Mouse (Mus musculus) heart, postnatal 0 days (tissue): ENCODE results near the gene Chrnb4. TPM values are rescaled to one million over a fixed set of nuclear protein-coding genes. Genes with fewer than 3 reads are reported as not detected.
A peak's percentile ranks its signal among the peaks of the same experiment; 100 is the strongest.

Experiments
- ATAC-seq: fragments of 200-750 bp; cut with Nextera tagmentation; 2 replicates; pipeline ENCODE4 v1.8.0; 2017; ENCODE audit warnings: low read depth, moderate number of reproducible peaks, moderate library complexity; ENCODE audit not compliant: insufficient read depth
- DNase-seq: peaks from one replicate; pipeline ENCODE4 v3.0.0-alpha.2; 2016; ENCODE audit warnings: low spot score
- H3K27ac ChIP-seq: fragments of 300-500 bp; sonication (generic); 2 replicates; pipeline ENCODE4 v1.5.1; 2014; ENCODE audit warnings: low read depth, mild to moderate bottlenecking
- H3K27me3 ChIP-seq: fragments of 300-500 bp; sonication (generic); 2 replicates; pipeline ENCODE4 v1.6.1; 2014; ENCODE audit warnings: low read length, mixed read lengths; ENCODE audit not compliant: control insufficient read depth, insufficient read depth
- H3K36me3 ChIP-seq: fragments of 300-500 bp; sonication (generic); replicated peaks from 2 replicates; pipeline ENCODE4 v1.6.1; 2014; ENCODE audit warnings: low read length, mixed read lengths; ENCODE audit not compliant: control insufficient read depth, insufficient read depth
- H3K4me1 ChIP-seq: fragments of 300-500 bp; sonication (generic); 2 replicates; pipeline ENCODE4 v1.6.1; 2014; ENCODE audit warnings: antibody characterized with exemption; ENCODE audit not compliant: control insufficient read depth, insufficient read depth
- H3K4me2 ChIP-seq: fragments of 300-500 bp; sonication (generic); 2 replicates; pipeline ENCODE4 v1.6.1; 2014; ENCODE audit warnings: low read depth, mild to moderate bottlenecking, low read length, moderate library complexity
- H3K4me3 ChIP-seq: fragments of 300-500 bp; sonication (generic); 2 replicates; pipeline ENCODE4 v1.5.1; 2014; ENCODE audit warnings: low read depth, low read length
- H3K9ac ChIP-seq: fragments of 300-500 bp; sonication (generic); replicated peaks from 2 replicates; pipeline ENCODE4 v1.6.1; 2014; ENCODE audit warnings: low read depth, low read length, mixed read lengths
- H3K9me3 ChIP-seq: fragments of 300-500 bp; sonication (generic); replicated peaks from 2 replicates; pipeline ENCODE4 v1.6.1; 2016; ENCODE audit warnings: low read length; ENCODE audit not compliant: control insufficient read depth
- CTCF ChIP-seq: IDR thresholded peaks from 2 replicates; pipeline ENCODE4 v1.5.1; 2016; ENCODE audit warnings: antibody characterized with exemption, control low read depth, low read depth
- EP300 ChIP-seq: IDR thresholded peaks from 2 replicates; pipeline ENCODE4 v1.6.1; 2016; ENCODE audit warnings: antibody characterized with exemption, low read depth
- WGBS: fragments of 180-500 bp; shearing (Covaris S2); extraction: QIAGEN DNeasy Blood & Tissue Kit; methylation state at CpG from one replicate; pipeline ENCODE4 v1.1.7; 2014; 5-methylcytosine and 5-hydroxymethylcytosine counted together
- polyA plus RNA-seq: library from polyadenylated mRNA; unstranded; fragments of >200 nt; fragmentation: Nextera tagmentation; extraction: Ambion mirVana; gene quantifications from 2 replicates; pipeline ENCODE4 v1.2.1, GENCODE M21; 2015
- total RNA-seq: library from RNA; depleted of rRNA; stranded (reverse); fragments of >200 nt; gene quantifications from 2 replicates; pipeline ENCODE4 v1.2.3, GENCODE M21; 2014; ENCODE audit warnings: low replicate concordance

Chrnb4 gene
- total and polyA plus RNA-seq, 2 experiments from 2014 or later, result 0.03 TPM; not detected in 1

GRCm38 (mm10) chr9:55038948-55039347 is 9.6 kb downstream of the Chrnb4 start:
- ATAC-seq (no peak), DNase-seq (no peak)
- Histone ChIP-seq H3K9ac (no peak overlapping the region), H3K27me3 (no peaks in the 10 kb centered on the region), H3K36me3 (no peaks in the 10 kb centered on the region), H3K27ac (no peak overlapping the region), H3K4me1 (no peaks in the 10 kb centered on the region), H3K4me3 (no peak overlapping the region), H3K9me3 (no peaks in the 10 kb centered on the region), H3K4me2 (no peak overlapping the region)
- TF ChIP-seq CTCF (no peak), EP300 (no peak)
- 76% methylated on average over 8 of the region's 8 CpGs for WGBS

DNA sequence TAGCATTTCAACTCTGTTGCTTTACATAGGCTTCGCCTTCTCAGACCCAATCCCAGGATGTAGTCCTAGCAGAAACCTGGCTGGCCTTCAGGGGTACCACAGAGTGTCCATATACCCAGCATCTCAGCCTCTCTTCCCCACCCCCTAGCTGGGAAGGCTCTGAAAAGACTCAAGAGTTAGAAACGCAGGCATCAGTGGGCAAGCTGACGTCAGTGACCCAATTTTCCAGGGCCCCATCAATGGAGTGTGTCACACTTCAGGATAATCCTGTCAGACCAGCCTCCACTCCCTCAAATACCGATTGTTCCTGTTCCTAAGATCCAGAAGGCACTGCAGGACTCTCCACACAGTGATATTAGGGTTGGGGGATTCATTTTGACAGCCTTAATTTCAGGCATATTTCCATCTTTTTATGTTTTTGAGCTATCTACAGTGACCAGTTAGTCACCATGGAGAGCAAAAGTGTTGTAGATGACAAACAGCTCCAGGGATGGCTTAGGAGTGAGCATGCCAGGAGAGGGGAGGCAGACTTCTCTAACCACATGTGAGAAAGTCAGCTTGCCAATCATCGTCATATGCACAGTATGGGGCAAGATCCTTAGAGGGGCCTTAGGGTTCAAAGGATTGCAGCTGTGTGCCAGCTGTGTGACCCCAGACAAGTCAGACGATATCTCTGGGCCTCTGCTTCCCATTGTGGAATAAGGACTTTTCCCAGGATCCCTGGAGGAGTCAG is 17.0 kb downstream of the Chrnb4 start:
- DNase-seq (no peak), ATAC-seq (no peak)
- TF ChIP-seq CTCF (no peak), EP300 (no peak)
- peaks cover 17% of the 10 kb centered on the region for H3K27me3 ChIP-seq
- H3K27ac ChIP-seq, result no peak overlapping the region
- no peak overlapping the region for H3K9ac ChIP-seq
- H3K4me1 ChIP-seq, result no peaks in the 10 kb centered on the region
- no peak overlapping the region for H3K4me3 ChIP-seq
- H3K9me3 ChIP-seq, result no peaks in the 10 kb centered on the region
- no peak overlapping the region for H3K4me2 ChIP-seq
- WGBS, result 53% methylated on average over 6 of the region's 6 CpGs
- H3K36me3 ChIP-seq, result no peaks in the 10 kb centered on the region

DNA sequence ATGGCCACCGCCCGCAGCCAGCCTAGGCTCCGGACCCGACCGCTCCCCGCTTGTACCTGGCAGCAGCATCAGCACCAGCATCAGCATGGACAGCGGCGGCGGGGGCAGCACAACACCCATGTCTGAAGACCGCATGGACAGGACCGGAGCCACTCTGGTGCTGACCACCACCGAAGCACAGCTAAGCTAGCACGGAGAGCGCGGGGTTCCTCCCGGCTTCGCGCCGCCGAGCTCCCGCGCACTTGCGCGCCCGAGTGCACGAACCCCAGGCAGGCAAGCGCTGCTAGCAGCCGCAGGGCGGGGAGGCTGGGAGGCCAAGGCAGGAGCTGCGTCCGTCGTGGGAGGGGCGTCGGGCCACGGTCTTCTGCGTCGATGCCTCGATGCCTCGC is 22.3 kb downstream of the Chrnb4 start, which contains the start of gene Chrna3:
Gene Chrna3, minus strand, starts transcription at position 288 of the 389 bp plus-strand sequence.
- ATAC-seq, result peak; percentile 55
- no peak for TF ChIP-seq CTCF
- TF ChIP-seq EP300, result no peak
- WGBS, result 1% methylated on average over 37 of the region's 39 CpGs
- no peak within 1 kb of the TSS for H3K27ac ChIP-seq
- no peaks in the 10 kb centered on the region for H3K9me3 ChIP-seq
- H3K4me2 ChIP-seq, result peak within 1 kb of the TSS; percentile 30; the same call in 1 of the 2 replicates
- H3K9ac ChIP-seq, result no peak within 1 kb of the TSS
- peaks cover 43% of the 10 kb centered on the region for H3K27me3 ChIP-seq
- no peaks in the 10 kb centered on the region for H3K4me1 ChIP-seq
- no peak for DNase-seq
- no peaks in the 10 kb centered on the region for H3K36me3 ChIP-seq
- H3K4me3 ChIP-seq, result no peak within 1 kb of the TSS

- H3K9me3 ChIP-seq, result no peaks in the 10 kb centered on the region
- TF ChIP-seq EP300 (no peak), CTCF (no peak)
- no peak for ATAC-seq
- H3K4me2 ChIP-seq, result 0 out of 2 replicates have a peak overlapping the region, but pooled peaks have one; percentile 30
- H3K4me3 ChIP-seq, result no peak overlapping the region
- no peaks in the 10 kb centered on the region for H3K4me1 ChIP-seq
- H3K27ac ChIP-seq, result no peak overlapping the region
- no peak for DNase-seq
- no peaks in the 10 kb centered on the region for H3K36me3 ChIP-seq
- H3K27me3 ChIP-seq, result peaks cover 43% of the 10 kb centered on the region
- WGBS, result 14% methylated on average over 38 of the region's 38 CpGs
- H3K9ac ChIP-seq, result no peak overlapping the region
Observed at GRCm38 (mm10) chr9:55025534-55026274, 22.9 kb downstream of the Chrnb4 start.

GRCm38 (mm10) chr9:55023902-55024583 is 24.5 kb downstream of the Chrnb4 start:
- no peak overlapping the region for H3K9ac ChIP-seq
- H3K36me3 ChIP-seq, result no peaks in the 10 kb centered on the region
- ATAC-seq (no peak), DNase-seq (peak; percentile 26)
- no peaks in the 10 kb centered on the region for H3K9me3 ChIP-seq
- H3K27me3 ChIP-seq, result peaks cover 43% of the 10 kb centered on the region
- no peak overlapping the region for H3K27ac ChIP-seq
- no peaks in the 10 kb centered on the region for H3K4me1 ChIP-seq
- no peak overlapping the region for H3K4me2 ChIP-seq
- TF ChIP-seq EP300, result no peak
- TF ChIP-seq CTCF, result peak; percentile 87
- WGBS, result 24% methylated on average over 13 of the region's 13 CpGs
- no peak overlapping the region for H3K4me3 ChIP-seq
